Mouse (Mus musculus): ENCODE measurements around the gene Gm3043. TPM values are rescaled to one million over a fixed set of nuclear protein-coding genes. Genes with fewer than 3 reads are reported as not detected.

Gm3043 gene
- not detected in 2 replicates for polyA plus RNA-seq (2012; ENCODE audit: low replicate concordance)

DNA sequence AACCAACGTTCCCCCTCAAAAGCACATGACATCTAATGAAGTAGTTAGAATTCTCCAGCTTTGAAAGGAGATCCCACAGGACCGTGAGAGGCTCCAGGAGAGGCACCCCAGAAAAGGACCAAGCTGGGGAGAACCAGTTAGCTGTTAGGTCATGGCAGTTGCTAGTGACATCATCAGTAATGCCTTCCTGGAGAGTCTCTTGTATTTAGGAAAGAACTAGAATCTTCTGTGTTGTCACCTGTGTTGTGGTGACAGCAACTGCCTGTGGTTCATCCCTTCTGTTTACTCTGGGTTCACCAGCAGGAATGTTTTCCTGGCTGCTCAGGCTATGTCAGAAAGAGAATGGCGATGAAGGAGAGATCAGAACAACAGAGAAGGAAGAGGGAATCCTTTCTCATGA is at the start of gene Gm3043:
TSS of gene Gm3043 (plus strand) at position 301 of the 400 bp plus-strand sequence.

DNA sequence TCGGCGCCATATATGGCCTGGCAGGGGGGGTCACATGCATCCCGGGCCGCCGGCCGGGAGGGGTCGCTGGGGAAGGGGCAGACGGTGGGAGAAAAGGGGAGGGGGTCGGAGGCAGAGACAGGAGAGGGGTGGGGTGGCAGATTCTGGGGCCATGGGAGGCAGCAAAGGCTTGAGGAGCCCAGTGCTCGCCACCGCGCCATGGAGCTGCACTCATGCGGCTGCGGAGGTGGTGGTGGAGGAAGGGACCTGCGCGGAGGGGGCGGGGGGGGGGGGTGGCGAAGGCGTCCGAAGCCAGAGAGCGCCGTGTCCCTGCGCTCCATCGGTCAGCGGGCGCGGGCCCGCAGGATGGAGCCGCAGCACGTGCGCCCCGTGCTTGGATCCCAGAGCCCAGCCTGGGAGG is 36.9 kb upstream of the Gm3043 start, which contains the start of gene Gm3020:
TSS of gene Gm3020 (plus strand) at position 301 of the 400 bp plus-strand sequence.

Other genes starting within 250 kb of the Gm3043 start
- not detected in 2 replicates for gene Gm10408, start 239.4 kb upstream of the Gm3043 start, polyA plus RNA-seq (2012; ENCODE audit: low replicate concordance)
- gene Gm3012, start 54.3 kb upstream of the Gm3043 start, polyA plus RNA-seq (2012; ENCODE audit: low replicate concordance), result not detected in 2 replicates
- gene Gm3020, start 36.8 kb upstream of the Gm3043 start, polyA plus RNA-seq (2012; ENCODE audit: low replicate concordance), result not detected in 2 replicates
- not detected in 2 replicates for gene Gm3002, start 121.3 kb downstream of the Gm3043 start, polyA plus RNA-seq (2012; ENCODE audit: low replicate concordance)
- gene Gm3033, start 157.5 kb downstream of the Gm3043 start, polyA plus RNA-seq (2012; ENCODE audit: low replicate concordance), result not detected in 2 replicates
- gene Gm2916, start 195.4 kb downstream of the Gm3043 start, polyA plus RNA-seq (2012; ENCODE audit: low replicate concordance), result not detected in 2 replicates
- not detected in 2 replicates for gene Gm3029, start 243.0 kb downstream of the Gm3043 start, polyA plus RNA-seq (2012; ENCODE audit: low replicate concordance)